Mouse (Mus musculus): Measurements from ENCODE around the gene Igf2bp3. TPM values are rescaled to one million over a fixed set of nuclear protein-coding genes. Genes with fewer than 3 reads are reported as not detected.
"Not testable (repeated sequence)": the region's sequence is repeated elsewhere in the genome, so short reads cannot be mapped to it uniquely, and the experiment has no call there.

Igf2bp3 gene
- 1 to 10 TPM; 4.3 to 5.5 TPM for total RNA-seq (2021)
- long read RNA-seq, experiment 1, full-length matches to known transcripts: 5 of 15 reads
- long read RNA-seq, experiment 1, partial matches to known transcripts: 1 of 15 reads
- long read RNA-seq, experiment 1, other reads (novel, unspliced or antisense): 9 of 15 reads
- long read RNA-seq, experiment 2, full-length matches to known transcripts: 4 of 13 reads
- long read RNA-seq, experiment 2, partial matches to known transcripts: 0 of 13 reads
- long read RNA-seq, experiment 2, other reads (novel, unspliced or antisense): 9 of 13 reads

GRCm38 (mm10) chr6:49214928-49215747, at the start of gene Igf2bp3:
TSS of gene Igf2bp3 (minus strand) at chr6:49214957.
- peak; percentile 72 for DNase-seq

GRCm38 (mm10) chr6:49264446-49264845, 49.7 kb upstream of the Igf2bp3 start:
- not testable (repeated sequence) for DNase-seq

- peak; percentile 96 for DNase-seq
Observed at GRCm38 (mm10) chr6:49263847-49264243, 49.1 kb upstream of the Igf2bp3 start, which contains the start of gene Tra2a. TSS of gene Tra2a (minus strand) at chr6:49264033.

- DNase-seq: no peak
Observed at GRCm38 (mm10) chr6:49263081-49263846, 48.5 kb upstream of the Igf2bp3 start.

- DNase-seq: no peak
Observed at GRCm38 (mm10) chr6:49262421-49262820, 47.7 kb upstream of the Igf2bp3 start.

GRCm38 (mm10) chr6:49259711-49260110, 45.0 kb upstream of the Igf2bp3 start:
- DNase-seq: no peak

GRCm38 (mm10) chr6:49257880-49258279, 43.1 kb upstream of the Igf2bp3 start:
- no peak for DNase-seq

GRCm38 (mm10) chr6:49252207-49252606, 37.5 kb upstream of the Igf2bp3 start:
- no peak for DNase-seq

GRCm38 (mm10) chr6:49251199-49251598, 36.4 kb upstream of the Igf2bp3 start:
- no peak for DNase-seq

GRCm38 (mm10) chr6:49247246-49247645, 32.5 kb upstream of the Igf2bp3 start:
- no peak for DNase-seq

GRCm38 (mm10) chr6:49242331-49242730, 27.6 kb upstream of the Igf2bp3 start:
- no peak for DNase-seq

- DNase-seq: no peak
Observed at GRCm38 (mm10) chr6:49241562-49241961, 26.8 kb upstream of the Igf2bp3 start.

- DNase-seq: peak; percentile 100
Observed at GRCm38 (mm10) chr6:49236331-49236730, 21.6 kb upstream of the Igf2bp3 start.

- DNase-seq: no peak
Observed at GRCm38 (mm10) chr6:49233356-49233755, 18.6 kb upstream of the Igf2bp3 start.

GRCm38 (mm10) chr6:49228126-49228679, 13.4 kb upstream of the Igf2bp3 start:
- DNase-seq: peak; percentile 35

- DNase-seq: no peak
Observed at GRCm38 (mm10) chr6:49227184-49227735, 12.5 kb upstream of the Igf2bp3 start.

GRCm38 (mm10) chr6:49225728-49226123, 11.0 kb upstream of the Igf2bp3 start:
- no peak for DNase-seq

GRCm38 (mm10) chr6:49224923-49225727, 10.4 kb upstream of the Igf2bp3 start:
- no peak for DNase-seq

- no peak for DNase-seq
Observed at GRCm38 (mm10) chr6:49221906-49222305, 7.1 kb upstream of the Igf2bp3 start.

GRCm38 (mm10) chr6:49219920-49220604, 5.3 kb upstream of the Igf2bp3 start:
- no peak for DNase-seq

Measured in gastrocnemius, postnatal 10 days (tissue).